Mouse (Mus musculus): ENCODE measurements around the gene Nprl2. TPM values are rescaled to one million over a fixed set of nuclear protein-coding genes. Genes with fewer than 3 reads are reported as not detected.

The Nprl2 gene
- 14.9 and 16.0 TPM in 2 replicates for polyA plus RNA-seq (2012; rRNA removed)

GRCm38 (mm10) chr9:107541474-107542351, at the start of gene Nprl2, which contains the start of gene Cyb561d2:
Nprl2 (plus strand) TSS chr9:107542226.
Cyb561d2 (minus strand) TSS chr9:107542193.

DNA sequence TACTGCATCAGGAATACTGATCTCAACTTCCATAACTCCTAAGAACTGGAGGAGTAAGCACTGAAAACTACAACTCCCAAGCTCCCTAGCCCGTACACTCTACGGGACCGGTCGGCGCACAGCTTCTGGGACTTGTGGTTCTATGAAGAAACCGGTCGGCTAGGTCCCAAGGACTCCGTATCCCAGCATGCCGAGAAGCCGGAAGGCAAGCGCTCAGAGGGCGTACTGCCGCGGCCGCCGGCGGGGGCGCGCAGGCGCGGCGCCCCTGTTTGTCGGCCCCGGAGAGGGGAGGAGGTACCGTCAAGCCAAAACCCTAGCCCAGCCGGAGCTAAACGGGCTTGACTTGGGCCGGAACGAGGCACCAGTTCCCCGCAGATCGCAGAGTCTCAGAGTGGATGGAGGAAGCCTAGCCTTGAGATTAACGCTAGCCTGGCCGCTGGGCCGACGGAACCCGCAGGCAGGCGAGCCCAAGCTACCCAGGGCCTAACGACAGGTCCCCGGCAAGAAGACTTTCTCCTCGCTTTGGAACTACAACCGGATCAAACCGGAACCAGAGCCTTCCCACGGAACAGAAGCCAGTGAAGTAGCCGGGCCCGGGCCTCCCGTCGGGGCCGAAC, 8.1 kb upstream of the Nprl2 start, which contains the start of gene Tmem115:
Tmem115 (plus strand) TSS at position 155 of the 617 bp plus-strand sequence.

DNA sequence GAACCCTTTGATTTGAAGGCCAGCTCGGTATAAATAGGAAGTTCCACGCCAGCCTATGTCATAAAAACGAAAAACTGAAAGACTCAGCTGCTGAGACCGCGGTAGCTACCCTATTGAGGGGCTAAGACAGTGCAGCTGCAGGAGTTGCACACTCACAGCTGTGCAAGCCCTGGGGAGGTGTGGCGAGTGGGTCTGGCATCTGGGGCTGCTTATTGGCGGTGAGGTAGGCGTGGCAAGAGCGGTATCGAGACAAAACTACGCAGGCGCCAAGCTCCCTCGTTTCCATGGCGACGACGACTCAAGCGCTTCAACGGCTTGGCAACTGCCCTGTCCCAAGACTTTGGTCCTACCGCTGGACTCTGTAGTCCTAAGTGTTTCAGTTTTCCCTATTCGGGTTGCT, 5.0 kb downstream of the Nprl2 start, which contains the start of gene Zmynd10:
Zmynd10 (plus strand) TSS at position 273 of the 400 bp plus-strand sequence.

DNA sequence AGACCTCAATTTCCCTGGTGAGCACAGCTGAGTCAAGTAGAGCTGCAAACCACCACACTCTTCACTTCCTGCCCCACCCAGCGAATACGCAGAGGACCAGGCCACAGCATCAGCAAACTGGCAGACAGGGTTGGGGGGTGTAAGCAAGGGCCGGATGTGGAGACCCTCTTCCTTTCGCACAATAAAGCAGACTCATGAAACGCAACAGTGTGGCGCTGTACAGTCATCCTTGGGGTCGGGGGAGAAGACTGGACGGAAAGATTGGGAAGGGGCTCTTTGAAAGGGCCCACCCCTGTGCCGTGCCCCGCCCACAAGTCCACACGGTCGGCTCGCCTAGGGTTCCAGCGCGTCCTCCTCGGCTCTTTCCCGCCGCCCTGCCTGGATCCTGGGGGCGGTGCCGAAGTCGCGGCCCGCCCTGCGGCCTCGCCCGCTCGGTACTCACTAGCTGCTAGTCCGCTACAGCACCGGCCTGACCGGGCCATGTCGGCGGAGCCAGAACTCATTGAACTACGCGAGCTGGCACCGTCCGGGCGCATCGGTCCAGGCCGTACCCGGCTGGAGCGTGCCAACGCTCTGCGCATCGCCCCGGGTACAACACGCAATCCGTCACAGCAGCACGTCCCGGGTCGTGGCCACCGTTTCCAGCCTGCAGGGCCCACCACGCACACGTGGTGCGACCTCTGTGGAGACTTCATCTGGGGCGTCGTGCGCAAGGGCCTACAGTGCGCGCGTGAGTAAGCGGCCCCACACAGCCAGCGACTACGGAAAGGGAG, 9.3 kb downstream of the Nprl2 start, which contains the start of gene Rassf1:
Rassf1 (plus strand) TSS at position 439 of the 773 bp plus-strand sequence.

DNA sequence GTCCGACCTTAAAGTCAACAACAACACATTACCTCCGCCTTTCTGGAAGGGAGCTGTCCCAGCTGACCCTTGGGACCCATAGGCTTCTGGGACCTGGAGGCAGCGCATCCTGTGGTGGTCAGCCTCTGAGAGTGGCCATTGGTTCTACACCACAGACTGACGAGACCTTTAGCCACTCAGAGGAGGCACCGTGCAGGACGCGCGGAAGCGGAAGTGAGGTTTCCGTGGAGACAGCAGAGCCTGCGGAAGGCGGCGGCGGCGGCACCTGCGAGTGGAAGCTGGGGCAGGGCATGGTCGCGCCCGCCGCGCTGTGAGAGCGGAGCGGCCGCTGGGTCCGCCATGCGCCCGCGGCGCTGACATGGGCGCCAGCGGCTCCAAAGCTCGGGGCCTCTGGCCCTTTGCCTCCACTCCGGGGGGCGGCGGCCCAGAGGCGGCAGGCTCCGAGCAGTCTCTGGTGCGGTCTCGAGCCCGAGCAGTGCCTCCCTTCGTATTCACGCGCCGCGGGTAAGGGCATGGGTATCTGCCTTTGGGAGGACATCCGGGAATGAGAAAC, 21.1 kb downstream of the Nprl2 start, which contains the start of gene Tusc2:
Tusc2 (plus strand) TSS at position 227 of the 553 bp plus-strand sequence.

DNA sequence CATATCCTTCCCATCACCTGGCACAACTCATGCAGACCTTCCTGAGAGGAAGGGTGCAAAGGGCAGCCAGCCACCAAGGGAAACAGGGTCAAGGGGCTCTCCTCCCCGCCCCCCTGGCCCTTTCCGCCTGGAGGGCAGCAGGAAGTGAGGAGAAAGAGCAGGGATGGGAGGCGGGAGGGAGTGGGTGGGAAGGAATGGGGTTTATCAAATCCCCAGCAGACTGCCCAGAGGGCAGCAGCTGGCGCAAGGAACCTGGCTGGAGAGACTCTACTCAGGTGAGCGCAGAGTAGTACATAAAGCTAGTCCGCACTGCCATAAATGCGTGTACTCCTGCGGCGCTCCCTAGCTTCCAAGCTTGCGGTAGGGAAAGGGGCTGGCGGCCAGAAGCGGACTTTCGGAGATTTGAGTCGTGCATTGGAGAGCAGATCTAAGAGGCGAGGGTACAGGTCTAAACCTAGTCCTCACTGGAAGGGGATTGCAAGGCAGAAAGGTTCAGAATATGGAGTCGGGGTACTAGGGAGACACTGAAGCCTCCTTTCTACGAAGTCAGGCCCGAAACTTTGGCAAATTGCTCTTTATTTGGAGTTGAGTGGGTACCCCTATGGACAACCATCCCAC, 25.8 kb downstream of the Nprl2 start, which contains the start of gene Hyal2:
Hyal2 (plus strand) TSS at position 244 of the 618 bp plus-strand sequence.

DNA sequence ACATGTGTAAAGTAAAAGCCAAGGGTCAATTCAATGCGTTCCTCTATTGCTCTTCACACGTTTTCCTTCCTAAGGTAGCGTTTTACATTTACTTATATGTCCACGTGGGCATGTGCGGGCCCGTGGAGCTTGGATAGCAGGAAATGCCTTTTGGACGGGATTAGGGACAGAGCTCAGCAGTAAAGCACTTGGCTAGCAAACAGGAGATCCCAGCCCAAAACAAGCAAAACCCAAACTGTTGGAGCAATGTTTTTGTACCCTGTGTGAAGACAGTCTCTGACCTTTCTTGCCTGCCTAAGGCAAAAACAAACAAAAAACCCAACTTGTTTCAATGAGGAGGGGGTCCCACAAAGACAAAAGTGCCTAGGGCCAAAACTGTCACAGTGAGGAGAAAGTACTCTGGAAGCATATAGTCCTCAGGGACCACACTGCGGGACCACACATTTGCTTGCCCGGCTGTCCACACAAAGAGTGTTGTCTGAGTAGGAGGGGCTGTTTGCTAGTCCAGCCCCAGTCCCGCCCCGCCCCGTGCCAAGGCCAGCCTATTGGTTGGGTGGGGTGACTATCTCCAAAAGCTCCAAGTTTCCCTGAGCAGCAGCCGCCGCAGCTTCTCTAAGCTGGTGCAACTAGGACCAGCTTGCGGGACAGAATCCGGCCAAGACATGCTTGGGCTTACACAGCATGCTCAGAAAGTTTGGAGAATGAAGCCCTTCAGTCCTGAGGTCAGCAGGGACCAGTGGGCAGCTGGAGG, 34.5 kb downstream of the Nprl2 start, which contains the start of gene Hyal1:
Hyal1 (plus strand) TSS at position 571 of the 751 bp plus-strand sequence.

DNA sequence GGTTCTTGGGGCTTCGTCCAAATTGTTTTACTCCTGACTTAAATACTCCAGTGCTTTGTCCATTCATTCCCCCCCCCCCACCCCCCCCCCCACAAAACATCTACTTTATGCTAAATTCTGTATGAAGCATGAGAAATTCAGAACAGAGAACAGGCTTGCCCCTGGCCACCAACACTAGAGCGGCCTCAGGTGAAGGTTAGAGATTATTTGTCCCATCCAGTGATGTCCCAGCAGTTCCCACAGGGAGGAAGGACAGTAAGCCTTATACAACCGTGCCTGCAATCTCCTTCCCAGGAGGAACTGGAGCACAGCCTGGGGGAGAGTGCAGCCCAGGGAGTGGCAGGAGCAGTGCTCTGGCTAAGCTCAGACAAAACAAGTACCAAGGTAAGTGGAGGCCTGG, 36.6 kb downstream of the Nprl2 start, which contains the start of gene Naa80:
Naa80 (plus strand) TSS at position 301 of the 400 bp plus-strand sequence.

DNA sequence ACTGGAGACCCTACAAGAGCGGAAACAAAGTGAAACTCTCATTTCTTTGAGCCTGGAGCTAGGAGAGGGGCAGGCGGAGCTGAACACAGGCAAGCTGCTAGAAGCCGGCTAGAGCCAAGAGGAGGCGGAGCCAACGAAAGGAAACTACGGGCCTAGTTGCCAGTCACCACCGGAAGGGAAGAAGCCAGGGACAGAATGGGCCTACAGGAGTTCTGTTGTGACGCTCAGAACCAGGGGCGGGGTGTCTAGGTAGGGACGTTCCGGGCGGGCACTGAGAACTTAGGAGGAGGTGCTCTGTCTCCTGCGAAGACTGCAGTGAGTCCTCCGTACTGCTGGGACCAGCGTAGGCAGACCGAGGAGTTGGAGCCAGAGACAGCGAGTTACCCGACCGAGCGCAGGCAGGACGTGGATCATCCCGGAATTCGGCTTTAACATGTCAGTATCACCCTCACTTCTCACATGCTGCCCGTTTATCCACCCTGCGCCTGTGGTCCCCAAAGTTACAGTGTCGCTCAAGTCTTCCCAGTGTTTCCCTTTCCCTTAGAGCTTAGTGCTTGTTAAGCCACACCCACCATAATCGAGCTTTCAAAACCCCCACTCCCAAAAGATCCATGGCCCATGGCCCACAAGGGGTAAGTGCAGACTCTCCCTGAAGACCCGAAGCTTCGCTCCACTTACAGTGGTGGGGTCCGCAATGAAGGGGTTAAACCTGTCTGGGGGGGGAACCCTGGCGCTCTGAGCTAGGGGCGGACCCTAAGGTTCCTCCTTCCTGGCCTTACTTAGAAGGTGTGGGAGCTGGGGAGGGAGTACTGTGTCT, 38.7 kb downstream of the Nprl2 start, which contains the start of gene Hyal3:
Hyal3 (plus strand) TSS at position 318 of the 817 bp plus-strand sequence.

GRCm38 (mm10) chr9:107586974-107587832, 45.2 kb downstream of the Nprl2 start, which contains the start of gene Ifrd2:
Ifrd2 (plus strand) TSS chr9:107587642.

Other genes starting within 250 kb of the Nprl2 start
- gene Cish, start 246.2 kb upstream of the Nprl2 start, polyA plus RNA-seq (2012; rRNA removed), result 34.6 and 41.0 TPM in 2 replicates
- gene Hemk1, start 203.9 kb upstream of the Nprl2 start, polyA plus RNA-seq (2012; rRNA removed), result 12.3 and 12.5 TPM in 2 replicates
- 0.38 and 0.41 TPM in 2 replicates for gene 6430571L13Rik, start 201.6 kb upstream of the Nprl2 start, polyA plus RNA-seq (2012; rRNA removed)
- 3.3 and 4.3 TPM in 2 replicates for gene Cacna2d2, start 142.6 kb upstream of the Nprl2 start, polyA plus RNA-seq (2012; rRNA removed)
- gene Tmem115, start 8.3 kb upstream of the Nprl2 start, polyA plus RNA-seq (2012; rRNA removed), result 32.7 and 37.1 TPM in 2 replicates
- gene Cyb561d2, start within 50 bp of the Nprl2 start, polyA plus RNA-seq (2012; rRNA removed), result 25.6 and 37.6 TPM in 2 replicates
- 1.4 and 1.6 TPM in 2 replicates for gene Zmynd10, start 5.1 kb downstream of the Nprl2 start, polyA plus RNA-seq (2012; rRNA removed)
- 6.2 and 7.0 TPM in 2 replicates for gene Rassf1, start 9.3 kb downstream of the Nprl2 start, polyA plus RNA-seq (2012; rRNA removed)
- 33.1 and 49.5 TPM in 2 replicates for gene Tusc2, start 21.0 kb downstream of the Nprl2 start, polyA plus RNA-seq (2012; rRNA removed)
- gene Hyal2, start 25.7 kb downstream of the Nprl2 start, polyA plus RNA-seq (2012; rRNA removed), result 32.6 and 36.0 TPM in 2 replicates
- 3.7 and 3.8 TPM in 2 replicates for gene Hyal1, start 34.7 kb downstream of the Nprl2 start, polyA plus RNA-seq (2012; rRNA removed)
- 47.1 and 49.7 TPM in 2 replicates for gene Naa80, start 36.7 kb downstream of the Nprl2 start, polyA plus RNA-seq (2012; rRNA removed)
- 0.41 and 0.94 TPM in 2 replicates for gene Hyal3, start 38.6 kb downstream of the Nprl2 start, polyA plus RNA-seq (2012; rRNA removed)
- 36.5 and 38.2 TPM in 2 replicates for gene Ifrd2, start 45.4 kb downstream of the Nprl2 start, polyA plus RNA-seq (2012; rRNA removed)
- gene Sema3b, start 67.0 kb downstream of the Nprl2 start, polyA plus RNA-seq (2012; rRNA removed), result 22.4 and 24.1 TPM in 2 replicates
- 139 and 164 TPM in 2 replicates for gene Gnai2, start 93.1 kb downstream of the Nprl2 start, polyA plus RNA-seq (2012; rRNA removed)
- 7.5 and 9.4 TPM in 2 replicates for gene Slc38a3, start 127.3 kb downstream of the Nprl2 start, polyA plus RNA-seq (2012; rRNA removed)
- gene Gnat1, start 137.5 kb downstream of the Nprl2 start, polyA plus RNA-seq (2012; rRNA removed), result 0.08 and 0.12 TPM in 2 replicates
- gene Sema3f, start 168.2 kb downstream of the Nprl2 start, polyA plus RNA-seq (2012; rRNA removed), result 78.9 and 92.8 TPM in 2 replicates
- gene Rbm5, start 228.8 kb downstream of the Nprl2 start, polyA plus RNA-seq (2012; rRNA removed), result 18.1 and 30.1 TPM in 2 replicates